Mouse (Mus musculus) limb, embryonic 14.5 days (tissue): ENCODE measurements around the gene Ipo8. TPM values are rescaled to one million over a fixed set of nuclear protein-coding genes. Genes with fewer than 3 reads are reported as not detected.

Source experiments
- ATAC-seq: fragments of 200-750 bp; cut with Nextera tagmentation; 2 replicates; pipeline ENCODE4 v1.8.0; 2017; ENCODE audit warnings: low read depth, moderate number of reproducible peaks, moderate TSS enrichment; ENCODE audit not compliant: low FRiP score
- DNase-seq: peaks from one replicate; pipeline ENCODE4 v3.0.0-alpha.2; 2015; ENCODE audit warnings: low spot score
- H3K27ac ChIP-seq: fragments of 300-500 bp; sonication (generic); replicated peaks from 2 replicates; pipeline ENCODE4 v1.5.1; 2014; ENCODE audit warnings: low read depth, mild to moderate bottlenecking, low read length, moderate library complexity, mixed read lengths
- H3K27me3 ChIP-seq: fragments of 300-500 bp; sonication (generic); 2 replicates; pipeline ENCODE4 v1.6.1; 2014; ENCODE audit warnings: low read length, mixed read lengths; ENCODE audit not compliant: control insufficient read depth, insufficient read depth
- H3K36me3 ChIP-seq: fragments of 300-500 bp; sonication (generic); 2 replicates; pipeline ENCODE4 v1.6.1; 2014; ENCODE audit warnings: mild to moderate bottlenecking, low read length, moderate library complexity, mixed read lengths; ENCODE audit not compliant: control insufficient read depth, insufficient read depth
- H3K4me1 ChIP-seq: fragments of 300-500 bp; sonication (generic); 2 replicates; pipeline ENCODE4 v1.6.1; 2014; ENCODE audit warnings: antibody characterized with exemption, low read length, mixed read lengths; ENCODE audit not compliant: control insufficient read depth, insufficient read depth
- H3K4me2 ChIP-seq: fragments of 300-500 bp; sonication (generic); replicated peaks from 2 replicates; pipeline ENCODE4 v1.6.1; 2014; ENCODE audit warnings: low read depth, mild to moderate bottlenecking, low read length, moderate library complexity; ENCODE audit not compliant: severe bottlenecking
- H3K4me3 ChIP-seq: fragments of 300-500 bp; sonication (generic); replicated peaks from 2 replicates; pipeline ENCODE4 v1.5.1; 2014; ENCODE audit warnings: low read length
- H3K9ac ChIP-seq: fragments of 300-500 bp; sonication (generic); 2 replicates; pipeline ENCODE4 v1.6.1; 2014; ENCODE audit warnings: mild to moderate bottlenecking, low read depth, low read length, moderate library complexity; ENCODE audit not compliant: severe bottlenecking
- H3K9me3 ChIP-seq: fragments of 300-500 bp; sonication (generic); 2 replicates; pipeline ENCODE4 v1.6.1; 2016; ENCODE audit warnings: low read length; ENCODE audit not compliant: control insufficient read depth
- POLR2A ChIP-seq: fragments of 200-500 bp; IDR thresholded peaks from 2 replicates; pipeline ENCODE4 v1.8.0; 2012; ENCODE audit warnings: inconsistent platforms, mild to moderate bottlenecking, moderate library complexity, borderline replicate concordance; ENCODE audit not compliant: insufficient read depth, insufficient read length; ENCODE audit errors: extremely low read depth
- WGBS: fragments of 180-500 bp; shearing (Covaris S2); extraction: QIAGEN DNeasy Blood & Tissue Kit; methylation state at CpG from one replicate; pipeline ENCODE4 v1.1.7; 2014; 5-methylcytosine and 5-hydroxymethylcytosine counted together
- polyA plus RNA-seq, 2 experiments: library from polyadenylated mRNA; depleted of rRNA in 1 of 2; stranded (reverse) in 1 of 2; unstranded in 1 of 2; fragments of >200 nt; fragmentation: Nextera tagmentation in 1 of 2; extraction: Ambion mirVana in 1 of 2; gene quantifications; 2 replicates each; pipeline versions ENCODE4 v1.2.1 to v1.2.3; 2012 to 2014

The Ipo8 gene
- polyA plus RNA-seq, 2 experiments = 16.8 to 17.3 TPM

DNA sequence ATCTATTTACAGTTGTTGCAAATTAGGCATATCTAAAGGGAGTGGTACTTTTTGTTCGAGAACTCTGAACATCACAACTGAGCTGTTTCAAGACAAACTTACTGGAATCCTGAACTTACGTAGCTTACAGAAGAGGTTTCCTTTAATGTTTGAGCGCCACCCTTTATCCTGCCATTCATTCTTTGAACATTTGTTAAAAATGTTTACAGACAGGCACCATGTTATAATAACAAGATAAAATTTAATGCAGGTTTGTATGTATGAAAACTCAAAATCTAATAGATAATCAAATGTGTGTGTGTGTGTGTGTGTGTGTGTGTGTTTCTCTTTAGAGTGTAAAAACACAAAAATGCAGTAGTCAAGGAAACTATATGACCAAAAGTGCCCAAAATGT lies 458 bp upstream of the Ipo8 start:
- Histone ChIP-seq H3K4me2 (peak overlapping the region; percentile 77), H3K4me1 (peaks cover 11% of the 10 kb centered on the region), H3K4me3 (peak overlapping the region; percentile 84), H3K9me3 (no peaks in the 10 kb centered on the region), H3K9ac (peak overlapping the region; percentile 73; the same call in 1 of the 2 replicates), H3K27ac (peak overlapping the region; percentile 44; the same call in 1 of the 2 replicates), H3K36me3 (no peaks in the 10 kb centered on the region), H3K27me3 (no peaks in the 10 kb centered on the region)
- no peak for TF ChIP-seq POLR2A
- DNase-seq (no peak), ATAC-seq (no peak)
- 26% methylated on average over 3 of the region's 3 CpGs for WGBS

DNA sequence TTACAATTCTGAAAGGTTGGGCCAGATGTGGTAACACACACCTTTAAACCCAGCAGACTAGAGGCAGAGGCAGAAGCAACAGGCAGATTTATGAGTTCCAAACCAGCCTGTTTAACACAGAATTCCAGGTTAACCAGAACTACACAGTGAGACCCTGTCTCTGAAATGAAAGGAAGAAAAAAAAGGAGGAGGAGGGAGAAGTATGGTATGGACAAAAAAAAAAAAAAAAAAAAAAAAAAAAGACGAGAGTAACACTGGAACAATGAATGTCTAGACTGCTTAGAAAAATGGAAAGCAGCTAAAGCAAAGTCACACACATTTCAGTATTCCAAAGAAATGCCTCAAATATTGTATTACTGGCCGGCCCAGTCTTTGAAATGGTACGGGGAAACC lies 916 bp downstream of the Ipo8 start:
- H3K27ac ChIP-seq = no peak overlapping the region

DNA sequence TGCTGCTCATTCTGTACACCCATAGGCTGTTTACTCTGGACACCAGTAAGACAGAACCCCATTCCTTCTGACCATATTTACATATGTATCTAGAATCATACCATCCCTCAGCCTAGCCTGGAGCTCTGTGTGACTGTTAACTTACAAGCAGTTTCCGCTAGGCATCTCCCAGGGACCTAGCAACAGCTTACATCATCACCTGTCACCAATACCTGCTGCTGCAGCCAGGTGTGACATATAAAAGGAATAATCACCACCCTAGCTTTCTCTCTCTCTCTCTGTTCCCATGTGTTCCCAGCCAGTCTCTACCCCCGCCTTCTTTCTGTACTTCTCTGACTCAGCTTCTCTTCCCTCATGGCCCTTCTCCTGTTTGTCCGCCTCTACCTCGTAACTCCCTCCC lies 5.1 kb downstream of the Ipo8 start:
- Histone ChIP-seq H3K27me3 (no peaks in the 10 kb centered on the region), H3K36me3 (peaks cover 17% of the 10 kb centered on the region; the same call in 1 of the 2 replicates), H3K27ac (no peak overlapping the region), H3K4me1 (peaks cover 8% of the 10 kb centered on the region; the same call in 1 of the 2 replicates), H3K4me2 (no peak overlapping the region), H3K9ac (no peak overlapping the region), H3K9me3 (no peaks in the 10 kb centered on the region), H3K4me3 (no peak overlapping the region)
- DNase-seq = no peak
- ATAC-seq = no peak
- no peak for TF ChIP-seq POLR2A
- WGBS = 67% methylated on average over 4 of the region's 4 CpGs

More for the DNA sequence above, 916 bp downstream of the Ipo8 start:
- Histone ChIP-seq H3K4me3 (peak overlapping the region; percentile 84), H3K4me1 (peaks cover 11% of the 10 kb centered on the region), H3K27me3 (no peaks in the 10 kb centered on the region), H3K9me3 (no peaks in the 10 kb centered on the region), H3K9ac (peak overlapping the region; percentile 73), H3K4me2 (peak overlapping the region; percentile 77), H3K36me3 (no peaks in the 10 kb centered on the region)
- 0% methylated on average over 2 of the region's 3 CpGs for WGBS
- no peak for DNase-seq
- no peak for ATAC-seq
- TF ChIP-seq POLR2A = no peak

DNA sequence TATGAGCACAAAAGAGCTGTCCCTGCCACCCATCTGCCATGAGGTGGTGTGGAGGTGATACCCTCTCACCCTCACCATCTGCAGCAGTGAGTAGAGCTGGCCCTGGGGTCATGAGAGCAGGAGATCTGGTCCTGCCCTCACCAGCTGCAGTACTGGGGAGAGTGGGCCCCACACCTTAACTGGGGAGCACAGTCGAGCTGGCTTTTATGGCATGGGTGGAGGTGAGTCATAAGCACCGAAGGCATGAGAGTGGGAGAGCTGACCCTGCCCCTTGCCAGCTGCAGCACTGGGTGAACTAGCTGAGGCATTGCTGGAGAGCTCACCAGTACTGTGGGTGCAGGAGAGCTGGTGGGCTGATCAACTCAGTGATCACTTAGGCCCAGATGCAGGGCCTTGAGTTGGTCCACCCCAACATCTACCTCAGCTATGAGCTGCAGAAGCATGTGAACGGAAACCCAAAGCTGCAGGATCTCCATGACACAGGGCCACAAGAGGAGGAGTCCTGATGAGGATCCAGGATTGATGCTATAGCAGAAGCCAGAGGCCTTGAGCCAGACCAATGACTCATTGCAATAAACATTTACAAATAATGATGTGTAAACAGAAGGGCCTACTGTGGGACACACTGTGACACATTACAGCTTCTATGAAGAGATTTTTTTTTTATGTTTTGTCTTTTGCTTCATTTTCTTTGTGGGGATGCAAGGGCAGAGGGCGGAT lies 12.5 kb downstream of the Ipo8 start:
- no peaks in the 10 kb centered on the region for H3K9me3 ChIP-seq
- no peak overlapping the region for H3K27ac ChIP-seq
- no peaks in the 10 kb centered on the region for H3K4me1 ChIP-seq
- H3K27me3 ChIP-seq = no peaks in the 10 kb centered on the region
- 85% methylated on average over 4 of the region's 4 CpGs for WGBS
- H3K4me3 ChIP-seq = no peak overlapping the region
- H3K9ac ChIP-seq = no peak overlapping the region
- no peak for ATAC-seq
- no peak overlapping the region for H3K4me2 ChIP-seq
- H3K36me3 ChIP-seq = peaks cover 60% of the 10 kb centered on the region
- no peak for TF ChIP-seq POLR2A
- no peak for DNase-seq

DNA sequence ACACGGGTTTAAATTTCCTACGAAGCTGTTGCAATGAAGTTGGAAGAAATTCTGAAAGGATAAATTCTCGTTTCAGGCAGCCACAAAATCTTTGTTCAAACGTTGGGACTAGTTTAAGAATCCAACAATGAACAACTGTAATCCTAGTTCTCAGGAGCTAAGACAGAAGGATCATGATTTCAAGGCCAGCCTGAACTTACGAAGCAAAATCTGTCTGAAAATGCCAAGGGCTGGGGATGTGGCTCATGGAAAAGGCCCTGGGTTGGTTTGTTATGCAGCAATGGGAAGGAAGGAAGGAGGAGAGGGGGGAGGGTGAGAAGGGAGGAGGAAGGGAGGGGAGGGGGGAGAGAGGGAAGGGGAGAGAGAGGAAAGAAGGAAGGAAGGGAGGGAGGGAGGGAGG lies 14.5 kb downstream of the Ipo8 start:
- no peak for DNase-seq
- Histone ChIP-seq H3K36me3 (peaks cover 62% of the 10 kb centered on the region), H3K27ac (no peak overlapping the region), H3K4me3 (no peak overlapping the region), H3K9ac (no peak overlapping the region), H3K4me1 (no peaks in the 10 kb centered on the region), H3K4me2 (no peak overlapping the region), H3K27me3 (no peaks in the 10 kb centered on the region), H3K9me3 (no peaks in the 10 kb centered on the region)
- ATAC-seq = no peak
- WGBS = 86% methylated on average over 5 of the region's 5 CpGs
- TF ChIP-seq POLR2A = no peak
